Mouse (Mus musculus): Measurements from ENCODE around the gene Myom1. TPM values are rescaled to one million over a fixed set of nuclear protein-coding genes. Genes with fewer than 3 reads are reported as not detected.
A peak's percentile ranks its signal among the peaks of the same experiment; 100 is the strongest.

The Myom1 gene
- polyA plus RNA-seq, 1 experiment from 2014 or later: 15.0 TPM

GRCm38 (mm10) chr17:71137334-71137721 is 134.9 kb downstream of the Myom1 start:
- Histone ChIP-seq H3K36me3 (no peaks in the 10 kb centered on the region), H3K9ac (no peak overlapping the region), H3K27ac (no peak overlapping the region), H3K9me3 (no peaks in the 10 kb centered on the region), H3K27me3 (no peaks in the 10 kb centered on the region), H3K4me1 (peaks cover 7% of the 10 kb centered on the region), H3K4me3 (no peak overlapping the region), H3K4me2 (replicated peaks) (no peak overlapping the region)
- ATAC-seq (ENCODE audit: low FRiP score, low read depth): no peak
- WGBS: 78% methylated on average over 2 of the region's 2 CpGs

GRCm38 (mm10) chr17:71142068-71142467 is 139.6 kb downstream of the Myom1 start:
- no peak for ATAC-seq (ENCODE audit: low FRiP score, low read depth)
- 74% methylated on average over 4 of the region's 4 CpGs for WGBS
- H3K9ac ChIP-seq: no peak overlapping the region
- no peak overlapping the region for H3K27ac ChIP-seq
- H3K9me3 ChIP-seq: no peaks in the 10 kb centered on the region
- H3K4me3 ChIP-seq: no peak overlapping the region
- no peak overlapping the region for H3K4me2 ChIP-seq (replicated peaks)
- H3K27me3 ChIP-seq: no peaks in the 10 kb centered on the region
- H3K36me3 ChIP-seq: no peaks in the 10 kb centered on the region
- H3K4me1 ChIP-seq: no peaks in the 10 kb centered on the region

GRCm38 (mm10) chr17:71143155-71143554 is 140.7 kb downstream of the Myom1 start:
- no peak overlapping the region for H3K9ac ChIP-seq
- no peak overlapping the region for H3K4me3 ChIP-seq
- H3K27ac ChIP-seq: no peak overlapping the region
- H3K27me3 ChIP-seq: no peaks in the 10 kb centered on the region
- H3K9me3 ChIP-seq: no peaks in the 10 kb centered on the region
- no peaks in the 10 kb centered on the region for H3K4me1 ChIP-seq
- no peak overlapping the region for H3K4me2 ChIP-seq (replicated peaks)
- H3K36me3 ChIP-seq: no peaks in the 10 kb centered on the region
- ATAC-seq (ENCODE audit: low FRiP score, low read depth): no peak
- WGBS: 82% methylated on average over 4 of the region's 4 CpGs

- H3K4me2 ChIP-seq (replicated peaks): no peak overlapping the region
- H3K4me3 ChIP-seq: no peak overlapping the region
- WGBS: 81% methylated on average over 19 of the region's 19 CpGs
- H3K4me1 ChIP-seq: no peaks in the 10 kb centered on the region
- H3K9me3 ChIP-seq: no peaks in the 10 kb centered on the region
- no peak overlapping the region for H3K27ac ChIP-seq
- no peaks in the 10 kb centered on the region for H3K36me3 ChIP-seq
- H3K27me3 ChIP-seq: no peaks in the 10 kb centered on the region
- H3K9ac ChIP-seq: no peak overlapping the region
- no peak for ATAC-seq (ENCODE audit: low FRiP score, low read depth)
Measured at GRCm38 (mm10) chr17:71144322-71145116, 142.1 kb downstream of the Myom1 start.

GRCm38 (mm10) chr17:71145248-71145961 is 143.0 kb downstream of the Myom1 start:
- Histone ChIP-seq H3K9ac (no peak overlapping the region), H3K4me1 (no peaks in the 10 kb centered on the region), H3K4me3 (no peak overlapping the region), H3K4me2 (replicated peaks) (no peak overlapping the region), H3K27me3 (no peaks in the 10 kb centered on the region), H3K9me3 (no peaks in the 10 kb centered on the region), H3K36me3 (no peaks in the 10 kb centered on the region), H3K27ac (no peak overlapping the region)
- WGBS: 96% methylated on average over 1 of the region's 1 CpGs
- no peak for ATAC-seq (ENCODE audit: low FRiP score, low read depth)

GRCm38 (mm10) chr17:71153356-71153755 is 150.9 kb downstream of the Myom1 start:
- Histone ChIP-seq H3K27ac (no peak overlapping the region), H3K9me3 (no peaks in the 10 kb centered on the region), H3K9ac (no peak overlapping the region), H3K27me3 (no peaks in the 10 kb centered on the region), H3K36me3 (no peaks in the 10 kb centered on the region), H3K4me2 (replicated peaks) (no peak overlapping the region), H3K4me3 (no peak overlapping the region), H3K4me1 (peaks cover 22% of the 10 kb centered on the region)
- ATAC-seq (ENCODE audit: low FRiP score, low read depth): peak; percentile 66
- 53% methylated on average over 4 of the region's 4 CpGs for WGBS

- H3K4me2 ChIP-seq (replicated peaks): no peak overlapping the region
- H3K9ac ChIP-seq: no peak overlapping the region
- H3K4me1 ChIP-seq: peaks cover 39% of the 10 kb centered on the region
- H3K27me3 ChIP-seq: no peaks in the 10 kb centered on the region
- no peak overlapping the region for H3K27ac ChIP-seq
- ATAC-seq (ENCODE audit: low FRiP score, low read depth): no peak
- H3K9me3 ChIP-seq: no peaks in the 10 kb centered on the region
- WGBS: 52% methylated on average over 1 of the region's 1 CpGs
- H3K4me3 ChIP-seq: no peak overlapping the region
- H3K36me3 ChIP-seq: no peaks in the 10 kb centered on the region
Measured at GRCm38 (mm10) chr17:71155271-71155670, 152.8 kb downstream of the Myom1 start.

- peaks cover 39% of the 10 kb centered on the region for H3K4me1 ChIP-seq
- no peaks in the 10 kb centered on the region for H3K9me3 ChIP-seq
- peak overlapping the region; percentile 90 for H3K27ac ChIP-seq
- peak overlapping the region; percentile 35 for H3K4me2 ChIP-seq (replicated peaks)
- no peak overlapping the region for H3K4me3 ChIP-seq
- ATAC-seq (ENCODE audit: low FRiP score, low read depth): peak; percentile 86
- 9% methylated on average over 4 of the region's 4 CpGs for WGBS
- H3K9ac ChIP-seq: no peak overlapping the region; the same call in 1 of the 2 replicates
- no peaks in the 10 kb centered on the region for H3K36me3 ChIP-seq
- no peaks in the 10 kb centered on the region for H3K27me3 ChIP-seq
Measured at GRCm38 (mm10) chr17:71159152-71159567, 156.7 kb downstream of the Myom1 start.

- peaks cover 34% of the 10 kb centered on the region for H3K4me1 ChIP-seq
- ATAC-seq (ENCODE audit: low FRiP score, low read depth): 0 out of 2 replicates have a peak, but pooled peaks have one; percentile 34
- peak overlapping the region; percentile 90 for H3K27ac ChIP-seq
- H3K9me3 ChIP-seq: no peaks in the 10 kb centered on the region
- H3K36me3 ChIP-seq: no peaks in the 10 kb centered on the region
- H3K27me3 ChIP-seq: no peaks in the 10 kb centered on the region
- no peak overlapping the region for H3K9ac ChIP-seq
- peak overlapping the region; percentile 35 for H3K4me2 ChIP-seq (replicated peaks)
- WGBS: 37% methylated on average over 8 of the region's 8 CpGs
- H3K4me3 ChIP-seq: no peak overlapping the region
Measured at GRCm38 (mm10) chr17:71159720-71160119, 157.3 kb downstream of the Myom1 start.

GRCm38 (mm10) chr17:71160244-71160995 is 158.0 kb downstream of the Myom1 start:
- 85% methylated on average over 8 of the region's 8 CpGs for WGBS
- H3K4me3 ChIP-seq: no peak overlapping the region

GRCm38 (mm10) chr17:71164991-71165390 is 162.6 kb downstream of the Myom1 start:
- H3K9ac ChIP-seq: no peak overlapping the region
- ATAC-seq (ENCODE audit: low FRiP score, low read depth): no peak
- peaks cover 8% of the 10 kb centered on the region for H3K4me1 ChIP-seq
- WGBS: 74% methylated on average over 6 of the region's 6 CpGs
- no peak overlapping the region for H3K4me3 ChIP-seq
- no peak overlapping the region for H3K27ac ChIP-seq
- H3K36me3 ChIP-seq: no peaks in the 10 kb centered on the region
- no peak overlapping the region for H3K4me2 ChIP-seq (replicated peaks)
- H3K27me3 ChIP-seq: no peaks in the 10 kb centered on the region
- no peaks in the 10 kb centered on the region for H3K9me3 ChIP-seq

More at GRCm38 (mm10) chr17:71160244-71160995, 158.0 kb downstream of the Myom1 start:
- Histone ChIP-seq H3K4me1 (peaks cover 27% of the 10 kb centered on the region), H3K36me3 (no peaks in the 10 kb centered on the region), H3K27ac (peak overlapping the region; percentile 90; the same call in 1 of the 2 replicates), H3K4me2 (replicated peaks) (no peak overlapping the region), H3K27me3 (no peaks in the 10 kb centered on the region), H3K9ac (no peak overlapping the region), H3K9me3 (no peaks in the 10 kb centered on the region)
- ATAC-seq (ENCODE audit: low FRiP score, low read depth): no peak
